Mouse (Mus musculus): Measurements from ENCODE around the gene Plagl1. TPM values are rescaled to one million over a fixed set of nuclear protein-coding genes. Genes with fewer than 3 reads are reported as not detected.

Plagl1 gene
- polyA plus RNA-seq, 2 experiments, result 354 to 841 TPM

DNA sequence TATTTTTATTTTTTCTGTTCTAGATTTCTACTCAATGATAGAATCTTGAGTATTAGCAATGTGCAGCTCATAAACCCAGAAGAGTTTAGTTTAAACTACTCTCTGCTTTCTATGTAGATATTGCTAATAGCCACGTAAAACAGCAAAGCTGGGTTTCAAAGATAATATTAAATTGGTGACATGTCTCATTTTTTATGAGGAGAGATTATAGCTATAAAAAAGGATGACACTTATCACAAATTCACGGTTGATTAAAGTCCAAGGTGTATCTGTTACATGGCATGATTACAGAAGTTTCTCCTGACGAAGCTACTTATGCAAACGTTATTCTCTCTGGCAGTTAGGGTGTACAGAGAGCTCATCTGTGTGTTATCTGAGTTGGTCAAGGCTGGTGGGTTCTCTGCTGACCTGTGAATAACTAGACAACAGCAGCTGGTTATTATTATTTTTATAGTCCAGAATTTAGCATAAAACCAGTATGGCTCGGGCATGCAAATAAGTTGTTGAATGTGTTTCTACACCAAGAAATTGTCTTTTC lies 20.6 kb upstream of the Plagl1 start:
- no peak for TF ChIP-seq POLR2A (IDR thresholded peaks at IDR 0.05; ENCODE audit: borderline replicate concordance, extremely low read depth, insufficient read depth, insufficient read length)
- H3K4me3 ChIP-seq (replicated peaks; ENCODE audit: low read length), result no peak overlapping the region
- no peak overlapping the region for H3K27ac ChIP-seq (replicated peaks; ENCODE audit: low read depth, low read length)
- H3K4me1 ChIP-seq (ENCODE audit: control insufficient read depth, insufficient read depth, low read length), result no peaks in the 10 kb centered on the region
- no peaks in the 10 kb centered on the region for H3K9me3 ChIP-seq (ENCODE audit: control insufficient read depth, low read length)
- no peak for ATAC-seq (ENCODE audit: low FRiP score, low read depth)
- WGBS, result 81% methylated on average over 5 of the region's 5 CpGs
- H3K9ac ChIP-seq (ENCODE audit: low read depth, low read length, severe bottlenecking), result no peak overlapping the region
- DNase-seq (ENCODE audit: low spot score), result no peak
- H3K36me3 ChIP-seq (ENCODE audit: control insufficient read depth, insufficient read depth, low read length), result no peaks in the 10 kb centered on the region
- no peak overlapping the region for H3K4me2 ChIP-seq (replicated peaks; ENCODE audit: low read depth, low read length, severe bottlenecking)
- no peaks in the 10 kb centered on the region for H3K27me3 ChIP-seq (ENCODE audit: control insufficient read depth, insufficient read depth, low read length)

GRCm38 (mm10) chr10:13044659-13045058 lies 15.6 kb upstream of the Plagl1 start:
- no peak for DNase-seq (ENCODE audit: low spot score)

DNA sequence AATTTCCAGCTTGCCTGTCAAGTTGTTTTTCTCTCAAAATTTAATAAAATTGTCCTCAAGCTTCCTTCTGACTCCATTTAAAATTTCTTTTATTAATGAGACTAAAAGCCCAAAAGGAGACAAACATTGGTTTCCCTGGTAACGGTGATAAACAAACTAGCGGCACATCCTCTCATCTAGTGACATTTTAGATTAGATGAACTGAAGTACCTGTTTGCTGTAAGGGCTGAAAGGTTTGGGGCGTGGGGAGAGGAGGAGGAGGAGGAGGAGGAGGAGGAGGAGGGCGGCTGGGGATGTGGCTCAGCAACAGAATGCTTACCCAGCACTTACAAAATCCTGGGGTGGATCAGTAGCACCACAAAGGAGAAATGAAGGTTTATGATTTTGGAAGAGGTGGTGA lies 12.5 kb upstream of the Plagl1 start:
- H3K4me1 ChIP-seq (ENCODE audit: control insufficient read depth, insufficient read depth, low read length), result no peaks in the 10 kb centered on the region
- H3K9ac ChIP-seq (ENCODE audit: low read depth, low read length, severe bottlenecking), result no peak overlapping the region
- ATAC-seq (ENCODE audit: low FRiP score, low read depth) (no peak), DNase-seq (ENCODE audit: low spot score) (no peak)
- TF ChIP-seq POLR2A (IDR thresholded peaks at IDR 0.05; ENCODE audit: borderline replicate concordance, extremely low read depth, insufficient read depth, insufficient read length), result no peak
- no peak overlapping the region for H3K4me2 ChIP-seq (replicated peaks; ENCODE audit: low read depth, low read length, severe bottlenecking)
- H3K4me3 ChIP-seq (replicated peaks; ENCODE audit: low read length), result no peak overlapping the region
- no peaks in the 10 kb centered on the region for H3K9me3 ChIP-seq (ENCODE audit: control insufficient read depth, low read length)
- no peaks in the 10 kb centered on the region for H3K27me3 ChIP-seq (ENCODE audit: control insufficient read depth, insufficient read depth, low read length)
- H3K36me3 ChIP-seq (ENCODE audit: control insufficient read depth, insufficient read depth, low read length), result no peaks in the 10 kb centered on the region
- H3K27ac ChIP-seq (replicated peaks; ENCODE audit: low read depth, low read length), result no peak overlapping the region
- WGBS, result 47% methylated on average over 4 of the region's 4 CpGs

More at GRCm38 (mm10) chr10:13044659-13045058, 15.6 kb upstream of the Plagl1 start:
- 89% methylated on average over 11 of the region's 11 CpGs for WGBS
- ATAC-seq (ENCODE audit: low FRiP score, low read depth), result no peak
- Histone ChIP-seq H3K4me2 (replicated peaks; ENCODE audit: low read depth, low read length, severe bottlenecking) (no peak overlapping the region), H3K27me3 (ENCODE audit: control insufficient read depth, insufficient read depth, low read length) (no peaks in the 10 kb centered on the region), H3K27ac (replicated peaks; ENCODE audit: low read depth, low read length) (no peak overlapping the region), H3K36me3 (ENCODE audit: control insufficient read depth, insufficient read depth, low read length) (no peaks in the 10 kb centered on the region), H3K9me3 (ENCODE audit: control insufficient read depth, low read length) (no peaks in the 10 kb centered on the region), H3K4me1 (ENCODE audit: control insufficient read depth, insufficient read depth, low read length) (no peaks in the 10 kb centered on the region), H3K4me3 (replicated peaks; ENCODE audit: low read length) (no peak overlapping the region), H3K9ac (ENCODE audit: low read depth, low read length, severe bottlenecking) (no peak overlapping the region)
- no peak for TF ChIP-seq POLR2A (IDR thresholded peaks at IDR 0.05; ENCODE audit: borderline replicate concordance, extremely low read depth, insufficient read depth, insufficient read length)

GRCm38 (mm10) chr10:13056863-13057381 lies 3.4 kb upstream of the Plagl1 start:
- no peaks in the 10 kb centered on the region for H3K9me3 ChIP-seq (ENCODE audit: control insufficient read depth, low read length)

DNA sequence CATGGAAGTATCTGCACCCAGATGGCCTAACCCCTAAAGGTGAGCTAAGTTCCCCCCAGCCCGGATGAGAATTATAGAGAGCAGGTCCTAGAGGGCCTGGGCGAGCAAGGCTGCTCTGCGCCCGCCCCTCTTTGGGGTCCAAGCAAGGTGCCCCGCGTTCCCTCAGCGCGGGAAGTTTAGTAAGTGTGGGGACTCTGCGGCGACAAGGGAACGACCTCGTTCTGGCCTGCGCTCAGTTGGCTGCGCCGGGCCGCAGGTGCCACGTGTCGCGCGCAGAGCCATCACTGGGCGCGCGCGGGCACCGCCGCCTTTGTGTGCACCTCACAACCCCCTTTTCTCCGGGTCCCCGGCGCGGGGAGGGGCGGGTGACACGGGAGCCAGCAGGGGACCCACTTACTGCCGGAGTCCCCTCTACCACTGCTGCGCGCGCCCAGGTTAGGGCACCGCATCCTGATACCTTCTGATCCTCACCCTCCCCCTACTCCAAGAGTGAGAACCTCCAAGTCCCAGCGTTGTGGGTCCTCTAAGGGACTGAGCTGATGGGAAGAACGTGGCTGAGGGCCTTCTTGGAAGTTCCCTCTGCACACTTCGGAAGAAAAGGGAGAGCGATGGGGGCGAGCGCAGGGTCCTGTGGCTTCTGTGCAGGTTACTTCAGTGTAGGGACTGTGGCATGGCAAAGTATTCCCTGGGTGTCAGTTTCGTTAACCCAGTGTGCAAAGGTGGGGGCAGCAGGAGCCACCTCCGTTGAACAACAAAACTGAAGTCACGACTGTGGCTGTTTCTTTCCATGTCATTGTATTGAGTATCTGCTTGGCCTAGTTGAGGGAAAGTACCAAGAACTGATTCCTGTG lies 742 bp downstream of the Plagl1 start:
- Histone ChIP-seq H3K27me3 (ENCODE audit: control insufficient read depth, insufficient read depth, low read length) (peaks cover 20% of the 10 kb centered on the region), H3K9ac (ENCODE audit: low read depth, low read length, severe bottlenecking) (peak overlapping the region; percentile 50), H3K4me2 (replicated peaks; ENCODE audit: low read depth, low read length, severe bottlenecking) (peak overlapping the region; percentile 79), H3K4me1 (ENCODE audit: control insufficient read depth, insufficient read depth, low read length) (peaks cover 4% of the 10 kb centered on the region; the same call in 1 of the 2 replicates), H3K9me3 (ENCODE audit: control insufficient read depth, low read length) (no peaks in the 10 kb centered on the region), H3K27ac (replicated peaks; ENCODE audit: low read depth, low read length) (0 out of 2 replicates have a peak overlapping the region, but pooled peaks have one; percentile 9), H3K36me3 (ENCODE audit: control insufficient read depth, insufficient read depth, low read length) (no peaks in the 10 kb centered on the region), H3K4me3 (replicated peaks; ENCODE audit: low read length) (peak overlapping the region; percentile 41)
- no peak for TF ChIP-seq POLR2A (IDR thresholded peaks at IDR 0.05; ENCODE audit: borderline replicate concordance, extremely low read depth, insufficient read depth, insufficient read length)
- ATAC-seq (ENCODE audit: low FRiP score, low read depth) (no peak), DNase-seq (ENCODE audit: low spot score) (no peak)
- WGBS, result 7% methylated on average over 40 of the region's 46 CpGs

More at GRCm38 (mm10) chr10:13056863-13057381, 3.4 kb upstream of the Plagl1 start:
- Histone ChIP-seq H3K27ac (replicated peaks; ENCODE audit: low read depth, low read length) (no peak overlapping the region), H3K36me3 (ENCODE audit: control insufficient read depth, insufficient read depth, low read length) (no peaks in the 10 kb centered on the region), H3K27me3 (ENCODE audit: control insufficient read depth, insufficient read depth, low read length) (peaks cover 17% of the 10 kb centered on the region), H3K4me3 (replicated peaks; ENCODE audit: low read length) (no peak overlapping the region), H3K9ac (ENCODE audit: low read depth, low read length, severe bottlenecking) (no peak overlapping the region), H3K4me2 (replicated peaks; ENCODE audit: low read depth, low read length, severe bottlenecking) (no peak overlapping the region), H3K4me1 (ENCODE audit: control insufficient read depth, insufficient read depth, low read length) (peaks cover 4% of the 10 kb centered on the region; the same call in 1 of the 2 replicates)
- no peak for ATAC-seq (ENCODE audit: low FRiP score, low read depth)
- no peak for TF ChIP-seq POLR2A (IDR thresholded peaks at IDR 0.05; ENCODE audit: borderline replicate concordance, extremely low read depth, insufficient read depth, insufficient read length)
- 78% methylated on average over 6 of the region's 6 CpGs for WGBS
- no peak for DNase-seq (ENCODE audit: low spot score)
